Mouse (Mus musculus): Measurements from ENCODE around the gene Zfp784.

GRCm38 (mm10) chr7:5073586-5073985 is 35.3 kb upstream of the Zfp784 start:
- TF ChIP-seq POLR2A (IDR thresholded peaks at IDR 0.05; ENCODE audit: control insufficient read depth, extremely low read depth, insufficient read depth, low read length, poor library complexity) (no peak), CTCF (IDR thresholded peaks at IDR 0.05; ENCODE audit: borderline replicate concordance, control insufficient read depth, extremely low read depth, insufficient read depth, low read length, poor library complexity) (no peak)

Measured in thymus, adult 2 months (tissue).